Mouse (Mus musculus): ENCODE results near the gene Loxl1. TPM values are rescaled to one million over a fixed set of nuclear protein-coding genes. Genes with fewer than 3 reads are reported as not detected.

The Loxl1 gene
- total and polyA plus RNA-seq, 3 experiments, result not detected

DNA sequence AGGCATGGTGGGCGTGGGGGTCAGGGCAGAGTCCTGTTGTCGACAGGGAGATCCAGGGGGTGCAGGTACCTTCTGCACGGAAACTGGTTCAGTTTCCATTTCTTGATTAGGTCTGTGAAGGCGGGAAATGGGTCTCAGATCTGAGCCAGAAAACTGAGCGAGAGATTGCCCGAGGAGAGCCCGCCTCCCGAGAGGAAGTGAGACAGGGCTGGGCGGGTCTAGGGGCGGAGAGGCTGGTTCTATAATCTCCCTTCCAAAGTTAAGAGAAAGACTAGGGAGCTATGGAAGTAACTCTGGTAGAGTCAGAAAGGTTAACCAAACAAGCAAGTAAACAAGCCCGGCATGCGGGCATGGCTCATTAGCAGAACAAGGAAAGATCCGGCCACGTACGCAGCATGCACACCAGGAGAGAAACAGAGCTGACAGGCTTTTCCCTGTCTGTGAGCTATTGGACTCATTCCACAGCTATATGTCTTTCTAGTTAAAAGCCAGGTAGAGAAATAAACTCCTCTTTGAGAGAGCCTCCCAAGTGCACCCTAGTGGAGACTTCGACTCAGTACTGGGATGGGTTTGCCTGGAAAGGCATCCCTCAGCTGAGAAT is 63.3 kb downstream of the Loxl1 start, which contains the start of gene Pml:
Pml (minus strand) TSS at position 195 of the 601 bp plus-strand sequence.
- TF ChIP-seq GATA2 (IDR thresholded peaks at IDR 0.05; ENCODE audit: borderline replicate concordance, low read depth, low read length), result no peak
- TF ChIP-seq POLR2AphosphoS5 (IDR thresholded peaks at IDR 0.05; ENCODE audit: insufficient replicate concordance, low read depth, low read length), result no peak
- TF ChIP-seq CTCF (IDR thresholded peaks at IDR 0.05; ENCODE audit: low read depth, low read length), result no peak
- TF ChIP-seq TAL1 (conservative IDR thresholded peaks at IDR 0.05; ENCODE audit: low read depth, low read length), result no peak
- no peak for TF ChIP-seq GATA1 (IDR thresholded peaks at IDR 0.05; ENCODE audit: borderline replicate concordance, low read length)
- ATAC-seq (ENCODE audit: extremely low read depth, insufficient number of reproducible peaks, low FRiP score, poor library complexity, severe bottlenecking) (peak; percentile 28; the same call in 1 of the 2 replicates), DNase-seq (ENCODE audit: low spot score) (peak; percentile 55)
- peaks cover 16% of the 10 kb centered on the region for H3K36me3 ChIP-seq (replicated peaks)
- no peaks in the 10 kb centered on the region for H3K9me3 ChIP-seq (replicated peaks)
- no peaks in the 10 kb centered on the region for H3K27me3 ChIP-seq (ENCODE audit: insufficient read depth, low read length)
- H3K4me3 ChIP-seq (ENCODE audit: low read depth, low read length), result peak within 1 kb of the TSS; percentile 71
- peaks cover 54% of the 10 kb centered on the region for H3K4me1 ChIP-seq (ENCODE audit: insufficient read depth, low read depth, low read length)

DNA sequence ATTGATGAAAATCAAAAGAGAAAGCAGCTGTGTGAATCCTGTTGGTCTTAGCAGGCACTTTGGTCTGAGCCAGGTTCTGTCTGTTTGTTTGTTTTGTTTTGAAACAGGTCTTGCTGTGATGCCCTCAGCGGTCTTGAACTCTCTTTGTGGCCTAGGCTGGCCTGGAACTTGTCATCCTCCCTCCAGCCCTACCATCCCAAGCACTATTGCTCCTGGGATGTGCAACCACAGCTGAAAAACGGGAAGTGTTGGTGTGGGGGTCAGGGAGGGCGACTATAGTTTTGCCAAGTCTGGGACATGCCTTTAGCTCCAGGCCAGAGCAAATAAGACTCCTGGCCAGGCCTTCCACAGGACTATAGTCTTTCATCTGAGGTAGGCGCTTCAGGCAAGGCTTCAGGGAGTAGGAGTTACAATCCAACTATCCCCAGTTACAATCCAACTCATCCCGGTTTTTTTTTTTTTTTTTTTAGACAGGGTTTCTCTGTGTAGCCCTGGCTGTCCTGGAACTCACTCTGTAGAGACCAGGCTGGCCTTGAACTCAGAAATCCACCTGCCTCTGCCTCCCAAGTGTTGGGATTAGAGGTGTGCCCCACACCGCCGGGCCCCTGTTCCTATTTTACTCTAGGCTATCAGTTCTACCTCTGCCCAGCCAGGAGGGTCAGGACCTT is 64.1 kb downstream of the Loxl1 start:
- ATAC-seq (ENCODE audit: extremely low read depth, insufficient number of reproducible peaks, low FRiP score, poor library complexity, severe bottlenecking), result no peak
- no peak for DNase-seq (ENCODE audit: low spot score)
- peaks cover 55% of the 10 kb centered on the region for H3K4me1 ChIP-seq (ENCODE audit: insufficient read depth, low read depth, low read length)

DNA sequence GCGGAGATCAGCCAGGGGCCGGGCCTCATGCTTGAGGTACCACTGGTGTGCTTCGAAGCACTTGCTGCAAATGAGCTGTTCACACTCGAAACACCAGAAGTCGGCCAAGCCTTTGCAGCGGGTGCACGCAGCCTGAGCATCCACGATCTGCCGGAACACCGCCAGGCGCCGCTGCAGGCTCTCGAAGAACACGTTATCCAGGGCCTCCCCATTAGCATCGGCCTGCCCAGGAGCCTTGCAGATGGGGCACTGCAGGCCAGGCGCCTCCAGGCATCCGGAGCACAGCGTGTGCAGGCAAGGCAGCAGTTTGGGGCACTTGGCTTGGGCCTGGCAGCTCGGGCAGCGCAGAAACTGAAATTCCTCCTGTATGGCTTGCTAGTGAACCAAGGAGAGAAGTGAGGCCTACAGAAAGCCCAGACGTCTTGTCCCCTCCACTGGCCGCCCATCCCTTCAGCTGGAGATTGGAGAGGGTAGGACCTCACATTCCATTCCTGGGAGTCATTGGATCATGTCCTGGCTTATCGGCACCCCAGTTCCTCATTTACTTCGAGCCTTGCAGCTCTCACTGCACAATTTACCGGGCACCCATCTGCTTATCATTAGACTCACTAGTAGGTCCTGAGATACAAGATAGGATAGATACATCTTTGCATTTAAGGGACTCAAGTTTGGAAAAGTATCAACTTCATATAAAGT is 65.8 kb downstream of the Loxl1 start:
- TF ChIP-seq TAL1 (conservative IDR thresholded peaks at IDR 0.05; ENCODE audit: low read depth, low read length) (peak; percentile 78), POLR2AphosphoS5 (IDR thresholded peaks at IDR 0.05; ENCODE audit: insufficient replicate concordance, low read depth, low read length) (no peak)
- no peak for ATAC-seq (ENCODE audit: extremely low read depth, insufficient number of reproducible peaks, low FRiP score, poor library complexity, severe bottlenecking)
- peak; percentile 42 for DNase-seq (ENCODE audit: low spot score)
- peaks cover 63% of the 10 kb centered on the region for H3K4me1 ChIP-seq (ENCODE audit: insufficient read depth, low read depth, low read length)
- no peaks in the 10 kb centered on the region for H3K27me3 ChIP-seq (ENCODE audit: insufficient read depth, low read length)
- peaks cover 39% of the 10 kb centered on the region for H3K36me3 ChIP-seq (replicated peaks)
- no peaks in the 10 kb centered on the region for H3K9me3 ChIP-seq (replicated peaks)
- peak overlapping the region; percentile 71 for H3K4me3 ChIP-seq (ENCODE audit: low read depth, low read length)

More for the DNA sequence above, 64.1 kb downstream of the Loxl1 start:
- H3K27me3 ChIP-seq (ENCODE audit: insufficient read depth, low read length), result no peaks in the 10 kb centered on the region
- no peaks in the 10 kb centered on the region for H3K9me3 ChIP-seq (replicated peaks)
- TF ChIP-seq GATA1 (IDR thresholded peaks at IDR 0.05; ENCODE audit: borderline replicate concordance, low read length) (no peak), POLR2AphosphoS5 (IDR thresholded peaks at IDR 0.05; ENCODE audit: insufficient replicate concordance, low read depth, low read length) (no peak), TAL1 (conservative IDR thresholded peaks at IDR 0.05; ENCODE audit: low read depth, low read length) (no peak), GATA2 (IDR thresholded peaks at IDR 0.05; ENCODE audit: borderline replicate concordance, low read depth, low read length) (no peak), CTCF (IDR thresholded peaks at IDR 0.05; ENCODE audit: low read depth, low read length) (no peak)
- peaks cover 22% of the 10 kb centered on the region for H3K36me3 ChIP-seq (replicated peaks)
- peak overlapping the region; percentile 71 for H3K4me3 ChIP-seq (ENCODE audit: low read depth, low read length)

DNA sequence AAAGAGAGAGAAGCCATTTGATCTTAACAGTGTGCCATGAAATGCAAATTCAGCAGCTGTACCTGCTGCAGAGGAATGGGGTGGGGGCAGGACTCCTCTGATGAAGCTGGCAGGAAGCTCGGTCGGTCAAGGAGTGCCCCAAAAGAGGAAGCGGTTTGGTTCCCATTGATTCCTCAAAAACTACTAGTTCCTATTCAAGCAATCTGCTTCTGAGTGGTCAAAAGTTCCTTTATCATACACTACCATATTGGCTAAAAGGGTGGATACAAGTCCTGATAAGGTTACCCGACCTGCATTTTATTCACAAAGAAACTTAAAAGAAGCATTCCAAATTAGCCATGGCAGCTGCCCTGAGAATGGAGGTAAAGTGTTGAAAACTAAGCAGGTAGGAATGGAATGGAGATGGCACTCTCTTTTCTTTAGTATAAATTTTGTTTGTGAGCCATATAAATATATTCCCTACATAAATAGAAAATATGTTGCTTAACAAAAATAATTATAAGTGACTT is 66.8 kb downstream of the Loxl1 start:
- TF ChIP-seq GATA2 (IDR thresholded peaks at IDR 0.05; ENCODE audit: borderline replicate concordance, low read depth, low read length) (no peak), CTCF (IDR thresholded peaks at IDR 0.05; ENCODE audit: low read depth, low read length) (no peak), TAL1 (conservative IDR thresholded peaks at IDR 0.05; ENCODE audit: low read depth, low read length) (peak; percentile 75), GATA1 (IDR thresholded peaks at IDR 0.05; ENCODE audit: borderline replicate concordance, low read length) (no peak), POLR2AphosphoS5 (IDR thresholded peaks at IDR 0.05; ENCODE audit: insufficient replicate concordance, low read depth, low read length) (no peak)
- H3K27me3 ChIP-seq (ENCODE audit: insufficient read depth, low read length), result no peaks in the 10 kb centered on the region
- peaks cover 71% of the 10 kb centered on the region for H3K4me1 ChIP-seq (ENCODE audit: insufficient read depth, low read depth, low read length)
- H3K4me3 ChIP-seq (ENCODE audit: low read depth, low read length), result peak overlapping the region; percentile 38; the same call in 1 of the 2 replicates
- H3K9me3 ChIP-seq (replicated peaks), result no peaks in the 10 kb centered on the region
- ATAC-seq (ENCODE audit: extremely low read depth, insufficient number of reproducible peaks, low FRiP score, poor library complexity, severe bottlenecking) (peak; percentile 62), DNase-seq (ENCODE audit: low spot score) (peak; percentile 66)
- H3K36me3 ChIP-seq (replicated peaks), result peaks cover 49% of the 10 kb centered on the region

GRCm38 (mm10) chr9:58243696-58244095 is 69.3 kb downstream of the Loxl1 start:
- no peaks in the 10 kb centered on the region for H3K9me3 ChIP-seq (replicated peaks)
- no peak for DNase-seq (ENCODE audit: low spot score)
- peaks cover 70% of the 10 kb centered on the region for H3K4me1 ChIP-seq (ENCODE audit: insufficient read depth, low read depth, low read length)
- peaks cover 66% of the 10 kb centered on the region for H3K36me3 ChIP-seq (replicated peaks)
- no peak for ATAC-seq (ENCODE audit: extremely low read depth, insufficient number of reproducible peaks, low FRiP score, poor library complexity, severe bottlenecking)
- no peaks in the 10 kb centered on the region for H3K27me3 ChIP-seq (ENCODE audit: insufficient read depth, low read length)
- TF ChIP-seq CTCF (IDR thresholded peaks at IDR 0.05; ENCODE audit: low read depth, low read length) (no peak), GATA2 (IDR thresholded peaks at IDR 0.05; ENCODE audit: borderline replicate concordance, low read depth, low read length) (no peak), TAL1 (conservative IDR thresholded peaks at IDR 0.05; ENCODE audit: low read depth, low read length) (no peak), POLR2AphosphoS5 (IDR thresholded peaks at IDR 0.05; ENCODE audit: insufficient replicate concordance, low read depth, low read length) (no peak), GATA1 (IDR thresholded peaks at IDR 0.05; ENCODE audit: borderline replicate concordance, low read length) (no peak)
- H3K4me3 ChIP-seq (ENCODE audit: low read depth, low read length), result no peak overlapping the region

DNA sequence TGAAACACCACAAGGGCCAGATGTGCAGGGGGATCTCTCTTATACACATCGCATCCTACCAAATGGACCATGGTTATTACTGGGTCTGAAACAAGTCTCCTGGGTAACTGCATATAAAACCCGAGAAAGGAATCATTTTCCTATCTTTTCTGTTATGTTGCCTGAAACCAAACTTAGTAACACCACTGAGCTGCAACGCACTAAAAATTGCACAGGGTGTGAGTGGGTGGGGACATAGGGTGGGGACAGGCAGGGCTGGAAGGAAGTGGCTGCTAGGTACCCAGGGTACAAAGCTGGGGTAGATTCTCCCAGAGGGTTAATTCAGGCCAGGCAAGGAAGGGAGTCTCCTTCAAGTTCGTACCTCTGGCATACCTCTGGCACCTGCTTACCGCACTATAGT is 70.3 kb downstream of the Loxl1 start:
- ATAC-seq (ENCODE audit: extremely low read depth, insufficient number of reproducible peaks, low FRiP score, poor library complexity, severe bottlenecking), result no peak
- H3K4me1 ChIP-seq (ENCODE audit: insufficient read depth, low read depth, low read length), result peaks cover 71% of the 10 kb centered on the region
- TF ChIP-seq TAL1 (conservative IDR thresholded peaks at IDR 0.05; ENCODE audit: low read depth, low read length) (no peak), GATA1 (IDR thresholded peaks at IDR 0.05; ENCODE audit: borderline replicate concordance, low read length) (no peak), CTCF (IDR thresholded peaks at IDR 0.05; ENCODE audit: low read depth, low read length) (no peak), POLR2AphosphoS5 (IDR thresholded peaks at IDR 0.05; ENCODE audit: insufficient replicate concordance, low read depth, low read length) (no peak), GATA2 (IDR thresholded peaks at IDR 0.05; ENCODE audit: borderline replicate concordance, low read depth, low read length) (no peak)

More for the DNA sequence above, 70.3 kb downstream of the Loxl1 start:
- H3K36me3 ChIP-seq (replicated peaks), result peaks cover 71% of the 10 kb centered on the region
- no peak for DNase-seq (ENCODE audit: low spot score)
- H3K4me3 ChIP-seq (ENCODE audit: low read depth, low read length), result peak overlapping the region; percentile 35; the same call in 1 of the 2 replicates
- H3K9me3 ChIP-seq (replicated peaks), result no peaks in the 10 kb centered on the region
- no peaks in the 10 kb centered on the region for H3K27me3 ChIP-seq (ENCODE audit: insufficient read depth, low read length)
